Mouse (Mus musculus): ENCODE measurements at regions not wholly inside any gene's neighbourhood (a gene's known extent, or its start where the extent isn't known, plus 50 kb on each side); places are given as distances from the start of the nearest gene placed in this dataset.
A peak's percentile ranks its signal among the peaks of the same experiment; 100 is the strongest.

- ATAC-seq, result no peak
Observed at GRCm38 (mm10) chr4:95234030-95234555, 182.1 kb upstream of the Jun start.

- no peak for ATAC-seq
Observed at GRCm38 (mm10) chr4:95247977-95248376, 196.0 kb upstream of the Jun start.

GRCm38 (mm10) chr4:95249031-95249430 lies 197.0 kb upstream of the Jun start:
- ATAC-seq, result no peak

GRCm38 (mm10) chr4:95250083-95250482 lies 198.1 kb upstream of the Jun start:
- ATAC-seq, result no peak

- peak; percentile 53 for ATAC-seq
Observed at GRCm38 (mm10) chr4:95269766-95270165, 217.7 kb upstream of the Jun start.

GRCm38 (mm10) chr4:95270389-95270788 lies 218.4 kb upstream of the Jun start:
- peak; percentile 33 for ATAC-seq

- no peak for ATAC-seq
Observed at GRCm38 (mm10) chr4:95276231-95276630, 224.2 kb upstream of the Jun start.

- ATAC-seq, result peak; percentile 95
Observed at GRCm38 (mm10) chr4:95277989-95278713, 226.1 kb upstream of the Jun start.

GRCm38 (mm10) chr4:95278714-95279095 lies 226.7 kb upstream of the Jun start:
- ATAC-seq, result no peak

- no peak for ATAC-seq
Observed at GRCm38 (mm10) chr4:95279200-95279599, 227.2 kb upstream of the Jun start.

GRCm38 (mm10) chr4:95282083-95282482 lies 230.1 kb upstream of the Jun start:
- no peak for ATAC-seq

GRCm38 (mm10) chr4:95283789-95284188 lies 231.8 kb upstream of the Jun start:
- ATAC-seq, result no peak

GRCm38 (mm10) chr4:95284192-95284591 lies 232.2 kb upstream of the Jun start:
- ATAC-seq, result no peak

GRCm38 (mm10) chr4:95284696-95285095 lies 232.7 kb upstream of the Jun start:
- no peak for ATAC-seq

- ATAC-seq, result no peak
Observed at GRCm38 (mm10) chr4:95290321-95290720, 238.3 kb upstream of the Jun start.

- ATAC-seq, result no peak
Observed at GRCm38 (mm10) chr4:95294110-95294509, 242.1 kb upstream of the Jun start.

- no peak for ATAC-seq
Observed at GRCm38 (mm10) chr4:95301907-95302306, 249.9 kb upstream of the Jun start.

- peak; percentile 96 for ATAC-seq
Observed at GRCm38 (mm10) chr4:95303337-95303736, 251.3 kb upstream of the Jun start.

- ATAC-seq, result no peak
Observed at GRCm38 (mm10) chr4:95304006-95304405, 252.0 kb upstream of the Jun start.

GRCm38 (mm10) chr4:95307134-95307533 lies 250.2 kb upstream of the Fggy start:
- no peak for ATAC-seq

- no peak for ATAC-seq
Observed at GRCm38 (mm10) chr4:95308469-95308895, 248.8 kb upstream of the Fggy start.

- ATAC-seq, result no peak
Observed at GRCm38 (mm10) chr4:95310410-95310809, 246.9 kb upstream of the Fggy start.

GRCm38 (mm10) chr4:95317821-95318290 lies 239.5 kb upstream of the Fggy start:
- ATAC-seq, result no peak

GRCm38 (mm10) chr4:95318561-95318960 lies 238.7 kb upstream of the Fggy start:
- ATAC-seq, result no peak

GRCm38 (mm10) chr4:95319036-95319435 lies 238.3 kb upstream of the Fggy start:
- no peak for ATAC-seq
